Mouse (Mus musculus) gastrocnemius, postnatal 25 days (tissue): Measurements from ENCODE around the gene Lama4. TPM values are rescaled to one million over a fixed set of nuclear protein-coding genes. Genes with fewer than 3 reads are reported as not detected.

ENCODE experiments used
- total RNA-seq, 2 experiments: library from RNA; stranded (reverse); gene quantifications; 1 replicate in 1 of 2; 2 replicates in 1 of 2; pipeline ENCODE4 v1.2.3; 2021

The Lama4 gene
- total RNA-seq, 2 experiments from 2014 or later, result 23.3 to 34.6 TPM

Other genes with a start within 250 kb of the Lama4 start
- not detected for gene Rfpl4b, start 143.7 kb upstream of the Lama4 start, total RNA-seq
- gene Fam229b, start 168.4 kb downstream of the Lama4 start, total RNA-seq, result 1 to 10 TPM; 3.1 to 4.1 TPM
- gene Tube1, start 168.5 kb downstream of the Lama4 start, total RNA-seq, result 1 to 10 TPM in 1 of 2 experiments, under 1 TPM in 1; 0.59 to 1.4 TPM
- gene Ccn6, start 198.3 kb downstream of the Lama4 start, total RNA-seq, result not detected